Mouse (Mus musculus) kidney, embryonic 14.5 days (tissue): ENCODE measurements around the gene Cstb. TPM values are rescaled to one million over a fixed set of nuclear protein-coding genes. Genes with fewer than 3 reads are reported as not detected.
A peak's percentile ranks its signal among the peaks of the same experiment; 100 is the strongest.

Experiments used
- ATAC-seq: fragments of 200-750 bp; cut with Nextera tagmentation; 2 replicates; pipeline ENCODE4 v1.8.0; 2017; ENCODE audit warnings: moderate number of reproducible peaks, mild to moderate bottlenecking, moderate TSS enrichment, moderate library complexity; ENCODE audit not compliant: low FRiP score, low TSS enrichment
- H3K27ac ChIP-seq: fragments of 300-500 bp; sonication (generic); 2 replicates; pipeline ENCODE4 v1.5.1; 2014; ENCODE audit warnings: low read depth, mild to moderate bottlenecking, low read length, moderate library complexity, mixed read lengths
- H3K27me3 ChIP-seq: fragments of 300-500 bp; sonication (generic); 2 replicates; pipeline ENCODE4 v1.6.1; 2014; ENCODE audit warnings: mild to moderate bottlenecking, low read length; ENCODE audit not compliant: control insufficient read depth, insufficient read depth
- H3K36me3 ChIP-seq: fragments of 300-500 bp; sonication (generic); 2 replicates; pipeline ENCODE4 v1.6.1; 2014; ENCODE audit warnings: low read length, mixed read lengths; ENCODE audit not compliant: control insufficient read depth, insufficient read depth
- H3K4me1 ChIP-seq: fragments of 300-500 bp; sonication (generic); 2 replicates; pipeline ENCODE4 v1.6.1; 2014; ENCODE audit warnings: low read length, mixed read lengths; ENCODE audit not compliant: control insufficient read depth, insufficient read depth
- H3K4me2 ChIP-seq: fragments of 300-500 bp; sonication (generic); replicated peaks from 2 replicates; pipeline ENCODE4 v1.6.1; 2014; ENCODE audit warnings: low read depth, mild to moderate bottlenecking, low read length
- H3K4me3 ChIP-seq: fragments of 300-500 bp; sonication (generic); 2 replicates; pipeline ENCODE4 v1.5.1; 2014; ENCODE audit warnings: mild to moderate bottlenecking, low read length
- H3K9ac ChIP-seq: fragments of 300-500 bp; sonication (generic); 2 replicates; pipeline ENCODE4 v1.6.1; 2014; ENCODE audit warnings: low read depth, mild to moderate bottlenecking, low read length, moderate library complexity
- H3K9me3 ChIP-seq: fragments of 300-500 bp; sonication (generic); 2 replicates; pipeline ENCODE4 v1.6.1; 2016; ENCODE audit warnings: low read length; ENCODE audit not compliant: control insufficient read depth
- WGBS: fragments of 180-500 bp; shearing (Covaris S2); extraction: QIAGEN DNeasy Blood & Tissue Kit; methylation state at CpG from one replicate; pipeline ENCODE4 v1.1.7; 2014; 5-methylcytosine and 5-hydroxymethylcytosine counted together
- polyA plus RNA-seq: library from polyadenylated mRNA; unstranded; fragments of >200 nt; fragmentation: Nextera tagmentation; extraction: Ambion mirVana; gene quantifications from 2 replicates; pipeline ENCODE4 v1.2.1, GENCODE M21; 2014

Cstb gene
- polyA plus RNA-seq, 1 experiment from 2014 or later = 206 TPM

GRCm38 (mm10) chr10:78460463-78460862 is 35.0 kb downstream of the Cstb start:
- no peak overlapping the region for H3K4me2 ChIP-seq
- H3K27me3 ChIP-seq = no peaks in the 10 kb centered on the region
- H3K9me3 ChIP-seq = no peaks in the 10 kb centered on the region
- no peak overlapping the region for H3K27ac ChIP-seq
- ATAC-seq = no peak
- H3K4me3 ChIP-seq = no peak overlapping the region
- no peaks in the 10 kb centered on the region for H3K36me3 ChIP-seq
- 31% methylated on average over 5 of the region's 5 CpGs for WGBS
- no peak overlapping the region for H3K9ac ChIP-seq
- H3K4me1 ChIP-seq = peaks cover 13% of the 10 kb centered on the region

- Histone ChIP-seq H3K27ac (no peak overlapping the region), H3K36me3 (no peaks in the 10 kb centered on the region), H3K9ac (no peak overlapping the region), H3K9me3 (no peaks in the 10 kb centered on the region), H3K4me1 (peaks cover 13% of the 10 kb centered on the region), H3K4me2 (no peak overlapping the region), H3K4me3 (no peak overlapping the region), H3K27me3 (no peaks in the 10 kb centered on the region)
- 82% methylated on average over 4 of the region's 4 CpGs for WGBS
- ATAC-seq = no peak
Measured at GRCm38 (mm10) chr10:78461767-78462166, 36.3 kb downstream of the Cstb start.

GRCm38 (mm10) chr10:78462945-78463768 is 37.7 kb downstream of the Cstb start:
- WGBS = 82% methylated on average over 8 of the region's 8 CpGs
- peak overlapping the region; percentile 68 for H3K4me3 ChIP-seq
- H3K9ac ChIP-seq = no peak overlapping the region
- H3K9me3 ChIP-seq = no peaks in the 10 kb centered on the region
- no peaks in the 10 kb centered on the region for H3K27me3 ChIP-seq
- H3K27ac ChIP-seq = no peak overlapping the region
- H3K4me1 ChIP-seq = peaks cover 9% of the 10 kb centered on the region
- H3K36me3 ChIP-seq = no peaks in the 10 kb centered on the region
- no peak for ATAC-seq
- peak overlapping the region; percentile 99; the same call in 1 of the 2 replicates for H3K4me2 ChIP-seq

DNA sequence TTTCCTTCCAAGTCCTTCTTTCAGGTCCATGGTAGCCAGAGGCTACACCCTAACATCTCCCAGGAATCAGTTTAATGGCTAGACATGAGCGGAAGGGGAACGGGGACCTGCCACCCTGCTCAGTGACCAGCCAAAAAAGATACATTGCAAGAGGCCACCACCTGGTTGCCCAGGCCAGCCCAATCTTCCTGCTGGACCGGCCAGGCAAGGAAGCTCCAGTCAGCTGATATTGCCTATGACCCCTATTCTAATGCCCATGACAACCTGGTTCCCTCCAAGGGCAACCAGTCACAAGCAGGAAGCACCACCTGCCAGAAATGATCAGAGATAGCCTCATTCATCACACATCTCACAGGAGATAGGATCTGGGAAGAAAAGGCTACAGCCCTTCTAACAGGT is 38.3 kb downstream of the Cstb start:
- ATAC-seq = no peak
- WGBS = 85% methylated on average over 3 of the region's 3 CpGs

GRCm38 (mm10) chr10:78464201-78464791 is 38.8 kb downstream of the Cstb start:
- H3K27ac ChIP-seq = no peak overlapping the region
- WGBS = 1% methylated on average over 32 of the region's 32 CpGs

More for the DNA sequence above, 38.3 kb downstream of the Cstb start:
- peak overlapping the region; percentile 68 for H3K4me3 ChIP-seq
- peak overlapping the region; percentile 72; the same call in 1 of the 2 replicates for H3K9ac ChIP-seq
- H3K36me3 ChIP-seq = no peaks in the 10 kb centered on the region
- no peaks in the 10 kb centered on the region for H3K9me3 ChIP-seq
- H3K27me3 ChIP-seq = no peaks in the 10 kb centered on the region
- H3K4me1 ChIP-seq = peaks cover 9% of the 10 kb centered on the region
- H3K4me2 ChIP-seq = peak overlapping the region; percentile 99
- H3K27ac ChIP-seq = no peak overlapping the region

GRCm38 (mm10) chr10:78464792-78465207 is 39.3 kb downstream of the Cstb start, which contains the start of gene Pdxk:
Gene Pdxk, minus strand, starts transcription at chr10:78464975.
- Histone ChIP-seq H3K4me1 (peaks cover 9% of the 10 kb centered on the region), H3K9me3 (no peaks in the 10 kb centered on the region), H3K9ac (peak within 1 kb of the TSS; percentile 72), H3K27me3 (no peaks in the 10 kb centered on the region), H3K4me3 (peak within 1 kb of the TSS; percentile 68), H3K4me2 (peak within 1 kb of the TSS; percentile 99), H3K27ac (no peak within 1 kb of the TSS), H3K36me3 (no peaks in the 10 kb centered on the region)
- ATAC-seq = peak; percentile 94
- under 1% methylated on average over 33 of the region's 35 CpGs for WGBS

More at GRCm38 (mm10) chr10:78464201-78464791, 38.8 kb downstream of the Cstb start:
- Histone ChIP-seq H3K4me1 (peaks cover 9% of the 10 kb centered on the region), H3K4me2 (peak overlapping the region; percentile 99), H3K27me3 (no peaks in the 10 kb centered on the region), H3K9me3 (no peaks in the 10 kb centered on the region), H3K4me3 (peak overlapping the region; percentile 68), H3K36me3 (no peaks in the 10 kb centered on the region), H3K9ac (peak overlapping the region; percentile 72)
- peak; percentile 54 for ATAC-seq

DNA sequence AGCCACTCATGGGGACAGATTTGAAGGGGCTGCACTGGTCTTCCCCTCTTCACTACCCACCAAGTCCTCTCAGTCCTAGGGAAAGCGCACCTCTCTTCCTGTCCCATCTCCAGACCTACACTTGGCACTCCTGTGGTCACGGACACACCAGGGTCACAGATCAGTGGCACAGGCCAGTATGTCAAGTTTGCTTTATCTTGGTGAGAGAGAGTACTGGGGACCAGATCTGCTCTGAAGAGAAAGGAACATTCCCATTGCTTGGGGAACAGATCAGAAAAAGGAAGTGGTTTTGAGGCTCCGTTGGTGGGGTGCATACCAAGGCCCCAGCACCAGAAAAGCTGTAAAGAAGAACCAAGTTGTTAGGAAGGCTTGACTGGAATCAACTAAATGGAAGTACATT is 40.0 kb downstream of the Cstb start:
- no peaks in the 10 kb centered on the region for H3K27me3 ChIP-seq
- no peak overlapping the region for H3K4me3 ChIP-seq
- peaks cover 9% of the 10 kb centered on the region for H3K4me1 ChIP-seq
- peak overlapping the region; percentile 99; the same call in 1 of the 2 replicates for H3K4me2 ChIP-seq
- H3K27ac ChIP-seq = no peak overlapping the region
- H3K9ac ChIP-seq = no peak overlapping the region
- H3K9me3 ChIP-seq = no peaks in the 10 kb centered on the region
- ATAC-seq = no peak
- H3K36me3 ChIP-seq = no peaks in the 10 kb centered on the region
- 81% methylated on average over 3 of the region's 3 CpGs for WGBS

DNA sequence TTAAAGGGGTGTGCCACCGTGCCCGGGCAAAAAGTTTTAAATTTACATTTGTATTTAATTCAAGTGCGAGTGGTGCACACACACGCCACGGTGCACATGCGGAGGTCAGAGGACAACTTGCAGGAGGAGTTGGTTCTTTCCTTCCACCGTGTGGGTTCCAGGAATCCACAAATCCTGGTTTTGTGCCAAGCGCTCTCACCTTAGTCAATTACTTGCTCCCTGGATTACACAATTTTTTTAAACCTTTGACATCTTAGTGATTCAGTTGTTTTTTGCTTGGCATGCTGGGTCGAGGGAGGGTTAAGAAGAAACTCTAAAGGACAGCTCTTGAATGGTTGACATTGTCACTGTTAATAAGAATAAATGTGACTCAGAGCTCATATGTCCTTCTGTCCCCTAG is 41.2 kb downstream of the Cstb start:
- ATAC-seq = no peak
- Histone ChIP-seq H3K4me2 (no peak overlapping the region), H3K9me3 (no peaks in the 10 kb centered on the region), H3K27me3 (no peaks in the 10 kb centered on the region), H3K27ac (no peak overlapping the region), H3K4me1 (peaks cover 9% of the 10 kb centered on the region), H3K9ac (no peak overlapping the region), H3K36me3 (no peaks in the 10 kb centered on the region), H3K4me3 (no peak overlapping the region)
- 83% methylated on average over 9 of the region's 9 CpGs for WGBS

DNA sequence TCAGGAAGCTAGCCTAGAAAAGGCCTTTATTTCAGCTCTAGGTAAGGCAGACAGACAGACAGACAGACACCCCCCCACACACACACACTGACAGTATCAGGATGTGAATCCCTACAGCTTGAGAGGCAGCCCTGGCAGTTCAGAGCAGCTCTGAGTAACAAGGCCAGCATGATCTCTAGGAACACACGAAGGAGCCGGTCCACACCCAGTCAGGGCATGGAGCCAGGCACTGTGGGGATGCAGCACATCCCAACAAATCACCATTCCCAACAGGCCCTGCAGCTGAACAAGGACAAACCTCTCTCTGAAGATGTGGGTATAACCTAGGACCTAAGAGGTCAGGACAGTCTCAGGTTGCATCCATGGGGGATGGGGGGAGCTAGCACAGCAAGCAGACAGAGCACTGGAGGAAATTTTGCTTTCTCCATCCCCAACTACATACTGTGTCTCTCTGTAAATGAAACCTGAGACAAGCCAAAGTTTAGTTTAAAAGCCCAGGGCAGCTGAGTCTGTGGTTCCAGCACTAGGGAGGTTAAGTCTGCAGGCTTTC is 42.4 kb downstream of the Cstb start:
- ATAC-seq = no peak
- Histone ChIP-seq H3K27ac (no peak overlapping the region), H3K4me2 (no peak overlapping the region), H3K36me3 (no peaks in the 10 kb centered on the region), H3K9ac (no peak overlapping the region), H3K9me3 (no peaks in the 10 kb centered on the region), H3K27me3 (no peaks in the 10 kb centered on the region), H3K4me3 (no peak overlapping the region), H3K4me1 (peaks cover 9% of the 10 kb centered on the region)
- 36% methylated on average over 2 of the region's 2 CpGs for WGBS
